Mouse (Mus musculus) liver, embryonic 16.5 days (tissue): ENCODE results near the gene Ntrk2. TPM values are rescaled to one million over a fixed set of nuclear protein-coding genes. Genes with fewer than 3 reads are reported as not detected.

Source experiments
- ATAC-seq: fragments of 200-750 bp; cut with Nextera tagmentation; 2 replicates; pipeline ENCODE4 v1.8.0; 2017; ENCODE audit warnings: low read depth, mild to moderate bottlenecking, moderate number of reproducible peaks, moderate library complexity
- H3K27ac ChIP-seq: fragments of 300-500 bp; sonication (generic); 2 replicates; pipeline ENCODE4 v1.5.1; 2014; ENCODE audit warnings: mild to moderate bottlenecking, low read length
- H3K27me3 ChIP-seq: fragments of 300-500 bp; sonication (generic); 2 replicates; pipeline ENCODE4 v1.6.1; 2014; ENCODE audit warnings: low read depth, low read length, mixed read lengths; ENCODE audit not compliant: control insufficient read depth, insufficient read depth
- H3K36me3 ChIP-seq: fragments of 300-500 bp; sonication (generic); 2 replicates; pipeline ENCODE4 v1.6.1; 2014; ENCODE audit warnings: mild to moderate bottlenecking; ENCODE audit not compliant: control insufficient read depth, insufficient read depth
- H3K4me1 ChIP-seq: fragments of 300-500 bp; sonication (generic); 2 replicates; pipeline ENCODE4 v1.6.1; 2014; ENCODE audit warnings: low read depth, low read length, mixed read lengths; ENCODE audit not compliant: control insufficient read depth
- H3K4me2 ChIP-seq: fragments of 300-500 bp; sonication (generic); 2 replicates; pipeline ENCODE4 v1.6.1; 2014; ENCODE audit warnings: low read depth, low read length, mixed read lengths
- H3K4me3 ChIP-seq: fragments of 300-500 bp; sonication (generic); 2 replicates; pipeline ENCODE4 v1.5.1; 2014; ENCODE audit warnings: low read depth, mild to moderate bottlenecking, low read length
- H3K9ac ChIP-seq: fragments of 300-500 bp; sonication (generic); 2 replicates; pipeline ENCODE4 v1.6.1; 2014; ENCODE audit warnings: low read depth, low read length
- H3K9me3 ChIP-seq: fragments of 300-500 bp; sonication (generic); replicated peaks from 2 replicates; pipeline ENCODE4 v1.6.1; 2016; ENCODE audit warnings: low read length; ENCODE audit not compliant: control insufficient read depth
- WGBS: fragments of 180-500 bp; shearing (Covaris S2); extraction: QIAGEN DNeasy Blood & Tissue Kit; methylation state at CpG from one replicate; pipeline ENCODE4 v1.1.7; 2014; ENCODE audit not compliant: insufficient replicate concordance; 5-methylcytosine and 5-hydroxymethylcytosine counted together
- polyA plus RNA-seq: library from polyadenylated mRNA; unstranded; fragments of >200 nt; fragmentation: Nextera tagmentation; extraction: Ambion mirVana; gene quantifications from 2 replicates; pipeline ENCODE4 v1.2.1, GENCODE M21; 2015

The Ntrk2 gene
- polyA plus RNA-seq, 1 experiment from 2014 or later: 0.14 TPM

- H3K9me3 ChIP-seq: no peaks in the 10 kb centered on the region
- H3K4me1 ChIP-seq: no peaks in the 10 kb centered on the region
- 65% methylated on average over 6 of the region's 6 CpGs for WGBS
- no peaks in the 10 kb centered on the region for H3K27me3 ChIP-seq
- no peak overlapping the region for H3K4me3 ChIP-seq
- H3K36me3 ChIP-seq: no peaks in the 10 kb centered on the region
- H3K9ac ChIP-seq: no peak overlapping the region
- H3K4me2 ChIP-seq: no peak overlapping the region
- no peak overlapping the region for H3K27ac ChIP-seq
- ATAC-seq: no peak
Measured at GRCm38 (mm10) chr13:58940208-58940607, 133.8 kb downstream of the Ntrk2 start.

GRCm38 (mm10) chr13:58940798-58941197 is 134.4 kb downstream of the Ntrk2 start:
- H3K4me2 ChIP-seq: no peak overlapping the region
- H3K27ac ChIP-seq: no peak overlapping the region
- H3K4me3 ChIP-seq: no peak overlapping the region
- WGBS: 39% methylated on average over 7 of the region's 7 CpGs
- no peak overlapping the region for H3K9ac ChIP-seq
- no peaks in the 10 kb centered on the region for H3K4me1 ChIP-seq
- H3K27me3 ChIP-seq: no peaks in the 10 kb centered on the region
- H3K36me3 ChIP-seq: no peaks in the 10 kb centered on the region
- ATAC-seq: no peak
- H3K9me3 ChIP-seq: no peaks in the 10 kb centered on the region

GRCm38 (mm10) chr13:58945781-58946180 is 139.4 kb downstream of the Ntrk2 start:
- no peaks in the 10 kb centered on the region for H3K27me3 ChIP-seq
- ATAC-seq: no peak
- H3K27ac ChIP-seq: no peak overlapping the region
- H3K9me3 ChIP-seq: no peaks in the 10 kb centered on the region
- no peaks in the 10 kb centered on the region for H3K36me3 ChIP-seq
- H3K9ac ChIP-seq: no peak overlapping the region
- H3K4me3 ChIP-seq: no peak overlapping the region
- no peak overlapping the region for H3K4me2 ChIP-seq
- no peaks in the 10 kb centered on the region for H3K4me1 ChIP-seq
- 53% methylated on average over 6 of the region's 6 CpGs for WGBS

- Histone ChIP-seq H3K36me3 (no peaks in the 10 kb centered on the region), H3K4me3 (no peak overlapping the region), H3K4me2 (no peak overlapping the region), H3K9ac (no peak overlapping the region), H3K4me1 (no peaks in the 10 kb centered on the region), H3K9me3 (no peaks in the 10 kb centered on the region), H3K27me3 (no peaks in the 10 kb centered on the region), H3K27ac (no peak overlapping the region)
- WGBS: 73% methylated on average over 6 of the region's 6 CpGs
- ATAC-seq: no peak
Measured at GRCm38 (mm10) chr13:58946589-58946988, 140.2 kb downstream of the Ntrk2 start.

GRCm38 (mm10) chr13:58947056-58947455 is 140.7 kb downstream of the Ntrk2 start:
- no peak for ATAC-seq
- H3K9me3 ChIP-seq: no peaks in the 10 kb centered on the region
- H3K36me3 ChIP-seq: no peaks in the 10 kb centered on the region
- 46% methylated on average over 9 of the region's 9 CpGs for WGBS
- no peak overlapping the region for H3K4me3 ChIP-seq
- H3K4me1 ChIP-seq: no peaks in the 10 kb centered on the region
- H3K9ac ChIP-seq: no peak overlapping the region
- H3K4me2 ChIP-seq: no peak overlapping the region
- no peak overlapping the region for H3K27ac ChIP-seq
- no peaks in the 10 kb centered on the region for H3K27me3 ChIP-seq

GRCm38 (mm10) chr13:58954331-58954730 is 148.0 kb downstream of the Ntrk2 start:
- no peak overlapping the region for H3K4me2 ChIP-seq
- no peaks in the 10 kb centered on the region for H3K4me1 ChIP-seq
- no peaks in the 10 kb centered on the region for H3K27me3 ChIP-seq
- no peak overlapping the region for H3K27ac ChIP-seq
- no peaks in the 10 kb centered on the region for H3K36me3 ChIP-seq
- no peak overlapping the region for H3K9ac ChIP-seq
- no peak for ATAC-seq
- H3K9me3 ChIP-seq: no peaks in the 10 kb centered on the region
- 19% methylated on average over 4 of the region's 4 CpGs for WGBS
- no peak overlapping the region for H3K4me3 ChIP-seq

GRCm38 (mm10) chr13:58954764-58955163 is 148.4 kb downstream of the Ntrk2 start:
- Histone ChIP-seq H3K4me1 (no peaks in the 10 kb centered on the region), H3K4me2 (no peak overlapping the region), H3K4me3 (no peak overlapping the region), H3K27ac (no peak overlapping the region), H3K36me3 (no peaks in the 10 kb centered on the region), H3K9me3 (no peaks in the 10 kb centered on the region), H3K27me3 (no peaks in the 10 kb centered on the region), H3K9ac (no peak overlapping the region)
- 11% methylated on average over 6 of the region's 6 CpGs for WGBS
- ATAC-seq: no peak

GRCm38 (mm10) chr13:58955237-58955777 is 148.9 kb downstream of the Ntrk2 start:
- ATAC-seq: no peak
- H3K27me3 ChIP-seq: no peaks in the 10 kb centered on the region
- H3K27ac ChIP-seq: no peak overlapping the region
- no peaks in the 10 kb centered on the region for H3K9me3 ChIP-seq
- H3K4me2 ChIP-seq: no peak overlapping the region
- 43% methylated on average over 8 of the region's 8 CpGs for WGBS
- H3K9ac ChIP-seq: no peak overlapping the region
- H3K4me1 ChIP-seq: no peaks in the 10 kb centered on the region
- no peak overlapping the region for H3K4me3 ChIP-seq
- no peaks in the 10 kb centered on the region for H3K36me3 ChIP-seq

GRCm38 (mm10) chr13:58958171-58958904 is 152.0 kb downstream of the Ntrk2 start:
- no peak overlapping the region for H3K4me2 ChIP-seq
- 69% methylated on average over 11 of the region's 11 CpGs for WGBS
- H3K27me3 ChIP-seq: no peaks in the 10 kb centered on the region
- H3K36me3 ChIP-seq: no peaks in the 10 kb centered on the region
- H3K4me1 ChIP-seq: no peaks in the 10 kb centered on the region
- H3K27ac ChIP-seq: no peak overlapping the region
- H3K9ac ChIP-seq: no peak overlapping the region
- no peaks in the 10 kb centered on the region for H3K9me3 ChIP-seq
- no peak overlapping the region for H3K4me3 ChIP-seq
- ATAC-seq: no peak
